Mouse (Mus musculus) macrophage (primary cell): Measurements from ENCODE around the gene Aldh2. TPM values are rescaled to one million over a fixed set of nuclear protein-coding genes. Genes with fewer than 3 reads are reported as not detected.
A peak's percentile ranks its signal among the peaks of the same experiment; 100 is the strongest.
"Not testable (repeated sequence)": the region's sequence is repeated elsewhere in the genome, so short reads cannot be mapped to it uniquely, and the experiment has no call there.

Experiments
- H3K27ac ChIP-seq: fragments of 350-480 bp; formaldehyde crosslinking; 2 replicates; pipeline ENCODE4 v1.9.0; 2021
- H3K36me3 ChIP-seq: fragments of 350-480 bp; formaldehyde crosslinking; 2 replicates; pipeline ENCODE4 v1.9.0; 2021; ENCODE audit errors: inconsistent target
- H3K4me3 ChIP-seq: fragments of 350-480 bp; formaldehyde crosslinking; 2 replicates; pipeline ENCODE4 v1.9.0; 2021; ENCODE audit errors: inconsistent target
- H3K79me2 ChIP-seq: fragments of 350-480 bp; formaldehyde crosslinking; 2 replicates; pipeline ENCODE4 v1.9.0; 2021; ENCODE audit errors: inconsistent target
- WGBS: methylation state at CpG from one replicate; pipeline ENCODE4 v1.1.7; 2026; ENCODE audit warnings: inconsistent platforms; ENCODE audit not compliant: missing documents; 5-methylcytosine and 5-hydroxymethylcytosine counted together
- polyA plus RNA-seq: library from polyadenylated mRNA; stranded (reverse); fragments of 250-400 nt; gene quantifications from 3 replicates; pipeline ENCODE4 v1.2.4, GENCODE M21; 2018; ENCODE audit warnings: inconsistent platforms

Aldh2 gene
- polyA plus RNA-seq, 1 experiment from 2014 or later: 1,134 TPM

DNA sequence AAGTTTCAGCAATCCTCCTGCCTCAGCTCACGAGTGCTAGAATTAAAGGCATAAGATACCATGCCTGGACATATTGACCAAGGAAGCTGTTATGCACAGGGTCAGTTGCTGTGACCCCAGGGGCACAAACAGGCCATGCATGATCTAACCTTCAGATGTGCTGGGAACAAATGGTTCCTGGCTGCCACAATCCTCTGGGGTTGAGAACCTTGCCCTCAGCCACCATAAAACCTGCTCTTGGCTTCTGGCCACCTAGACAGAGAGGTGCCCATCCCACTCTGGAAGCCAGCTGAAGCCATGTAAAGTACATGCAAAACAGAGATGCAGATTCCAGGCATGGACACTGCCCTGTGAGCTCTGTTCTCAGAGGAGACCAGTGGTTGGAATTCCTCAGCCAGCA is 10.2 kb upstream of the Aldh2 start:
- H3K4me3 ChIP-seq, H3K36me3 ChIP-seq, H3K27ac ChIP-seq, H3K79me2 ChIP-seq: not testable (repeated sequence)
- WGBS: no CpG with 5 or more reads among the region's 1 CpGs

DNA sequence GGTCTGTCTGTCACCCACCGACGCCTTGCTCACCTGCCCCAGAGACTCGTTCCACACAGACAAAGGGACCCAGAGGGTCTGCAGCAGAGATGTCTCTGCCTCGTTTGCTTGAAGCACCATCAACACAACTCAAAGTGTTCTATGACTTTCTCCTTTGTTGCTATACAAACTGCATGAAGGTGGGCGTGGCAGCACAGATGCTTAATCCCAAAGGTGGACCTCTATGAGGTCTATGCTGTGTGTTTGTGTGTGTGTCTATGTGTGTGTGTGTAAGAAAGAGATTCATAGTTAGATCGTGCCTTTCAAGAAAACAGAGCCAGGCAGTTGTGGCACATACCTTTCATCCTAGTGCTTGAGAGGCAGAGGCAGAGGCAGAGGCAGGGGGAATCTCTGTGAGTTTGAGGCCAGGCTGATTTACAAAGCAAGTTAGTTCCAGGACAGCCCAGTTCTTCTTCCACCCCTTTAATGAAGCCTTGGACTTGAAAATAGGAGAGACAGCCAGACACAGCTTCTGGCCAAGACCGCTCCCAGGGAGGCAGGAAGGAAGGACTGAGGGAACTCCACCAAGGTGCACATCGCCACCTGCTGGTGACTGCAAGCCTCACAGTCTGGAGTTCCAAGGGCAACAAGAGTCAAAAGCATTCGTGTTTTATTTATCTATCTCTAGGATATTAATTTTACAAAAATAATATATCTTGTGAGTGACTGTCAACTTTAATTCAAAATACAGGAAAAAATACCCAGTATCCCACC is 8.1 kb upstream of the Aldh2 start:
- WGBS: 45% methylated on average over 9 of the region's 9 CpGs
- peak overlapping the region; percentile 9; the same call in 1 of the 2 replicates for H3K4me3 ChIP-seq
- H3K27ac ChIP-seq: peak overlapping the region; percentile 37

DNA sequence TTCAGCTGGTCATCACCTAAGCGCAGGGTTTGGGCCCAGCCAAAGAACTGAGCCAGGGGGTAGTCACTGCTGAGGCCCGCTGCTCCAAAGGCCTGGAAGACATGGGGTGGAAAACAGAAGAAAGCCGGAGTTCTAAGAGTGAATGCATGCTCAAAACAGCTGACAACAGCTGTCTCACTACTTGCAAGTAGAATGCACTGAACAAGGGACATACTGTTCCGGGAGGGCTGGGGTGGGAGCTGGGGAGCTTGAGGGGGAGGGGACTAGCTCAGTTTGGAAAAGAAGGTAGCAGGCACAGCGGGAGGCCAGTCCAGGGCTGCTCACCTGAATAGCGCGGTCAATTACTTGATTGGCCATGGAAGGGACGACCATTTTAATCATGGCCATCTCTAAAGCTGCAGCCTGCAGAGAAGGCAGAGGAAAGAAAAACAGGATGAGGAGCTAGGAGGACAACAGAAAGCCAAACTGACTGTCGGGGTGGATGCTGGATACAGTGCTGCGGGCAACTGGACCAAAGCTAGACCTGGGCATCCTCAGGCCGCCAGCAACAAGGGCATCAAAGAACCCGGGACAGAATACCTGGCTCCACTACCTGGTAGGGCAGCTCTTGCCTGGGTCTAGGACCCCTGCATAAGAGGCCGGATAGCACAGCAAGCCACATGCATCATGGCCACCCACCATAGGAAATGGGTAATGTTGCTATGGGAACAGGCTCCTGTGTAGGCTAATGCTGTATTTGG is 5.4 kb upstream of the Aldh2 start:
- no peaks in the 10 kb centered on the region for H3K36me3 ChIP-seq
- 97% methylated on average over 13 of the region's 13 CpGs for WGBS
- no peak overlapping the region for H3K4me3 ChIP-seq
- H3K27ac ChIP-seq: 0 out of 2 replicates have a peak overlapping the region, but pooled peaks have one; percentile 96
- H3K79me2 ChIP-seq: no peaks in the 10 kb centered on the region

More for the DNA sequence above, 8.1 kb upstream of the Aldh2 start:
- H3K79me2 ChIP-seq: no peaks in the 10 kb centered on the region
- no peaks in the 10 kb centered on the region for H3K36me3 ChIP-seq

DNA sequence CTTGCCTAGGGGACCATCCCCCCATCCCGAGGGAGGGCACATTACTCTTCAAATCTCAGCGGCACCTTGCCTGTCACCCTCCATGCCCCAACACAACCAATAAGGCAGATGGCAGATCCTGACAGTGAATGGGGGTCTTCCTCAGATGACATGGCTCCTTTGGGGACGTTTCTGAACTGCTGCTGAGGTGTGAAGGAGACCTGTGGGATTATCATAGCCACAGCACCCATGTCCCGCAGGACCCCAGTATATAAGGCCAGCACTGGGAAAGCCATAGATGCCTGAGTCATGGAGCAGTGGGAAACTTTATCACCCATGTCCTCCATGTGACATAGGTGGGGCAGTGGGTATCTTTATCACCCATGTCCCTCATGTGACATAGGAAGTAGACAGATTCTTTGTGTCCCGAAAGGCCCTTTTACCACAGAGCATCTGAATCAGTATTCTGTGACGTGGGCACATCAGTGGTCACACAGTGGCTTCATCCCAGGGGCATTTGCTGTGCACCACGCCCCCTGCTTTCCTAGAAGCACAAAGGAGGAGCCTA is 4.4 kb upstream of the Aldh2 start:
- Histone ChIP-seq H3K79me2 (peaks cover 1% of the 10 kb centered on the region; the same call in 1 of the 2 replicates), H3K4me3 (no peak overlapping the region), H3K36me3 (no peaks in the 10 kb centered on the region), H3K27ac (peak overlapping the region; percentile 96)
- whole genome bisulfite sequencing: 87% methylated on average over 7 of the region's 7 CpGs

DNA sequence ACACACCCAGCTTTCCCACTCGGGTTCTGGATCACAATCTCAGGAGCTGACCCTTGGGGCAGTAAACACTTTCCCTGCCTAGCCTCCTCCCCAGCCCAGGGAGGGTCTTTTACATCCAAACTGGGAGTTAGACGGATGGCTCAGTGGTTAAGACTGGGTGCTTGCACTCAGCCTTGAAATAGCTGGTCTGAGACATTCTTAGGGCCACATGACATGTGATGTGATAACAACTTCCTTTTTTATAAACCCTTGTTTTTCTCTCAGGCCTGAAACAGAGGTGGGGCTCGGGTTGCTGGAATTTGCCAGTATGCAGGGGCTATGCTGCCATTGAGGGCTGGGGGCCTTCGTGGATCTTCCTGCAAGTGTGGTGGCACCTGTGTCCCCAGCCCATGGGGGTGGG is 3.7 kb upstream of the Aldh2 start:
- peak overlapping the region; percentile 96 for H3K27ac ChIP-seq
- H3K36me3 ChIP-seq: no peaks in the 10 kb centered on the region
- 33% methylated on average over 4 of the region's 4 CpGs for WGBS
- peaks cover 9% of the 10 kb centered on the region for H3K79me2 ChIP-seq
- H3K4me3 ChIP-seq: no peak overlapping the region

DNA sequence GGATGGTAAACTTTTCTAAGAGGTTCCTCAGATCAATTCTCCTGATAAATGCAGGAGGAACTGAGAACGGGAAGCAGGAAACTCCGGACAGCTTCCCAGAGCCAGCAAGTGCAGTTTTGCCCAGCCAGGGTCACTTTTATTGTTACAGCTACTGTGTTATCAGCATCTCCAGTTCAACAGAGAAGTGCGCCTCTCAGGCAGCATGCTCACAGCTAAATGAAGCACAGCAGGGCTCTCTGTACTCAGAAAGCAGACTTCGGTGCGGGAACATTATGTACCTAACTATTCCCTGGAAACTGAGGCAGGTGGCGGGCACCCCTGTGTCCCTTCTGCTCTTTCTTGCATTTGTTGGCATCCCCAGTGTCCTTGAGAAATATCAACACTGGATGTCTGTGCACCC is 2.6 kb upstream of the Aldh2 start:
- Histone ChIP-seq H3K36me3 (no peaks in the 10 kb centered on the region), H3K4me3 (no peak overlapping the region), H3K27ac (peak overlapping the region; percentile 96), H3K79me2 (peaks cover 20% of the 10 kb centered on the region)
- 61% methylated on average over 6 of the region's 6 CpGs for WGBS

DNA sequence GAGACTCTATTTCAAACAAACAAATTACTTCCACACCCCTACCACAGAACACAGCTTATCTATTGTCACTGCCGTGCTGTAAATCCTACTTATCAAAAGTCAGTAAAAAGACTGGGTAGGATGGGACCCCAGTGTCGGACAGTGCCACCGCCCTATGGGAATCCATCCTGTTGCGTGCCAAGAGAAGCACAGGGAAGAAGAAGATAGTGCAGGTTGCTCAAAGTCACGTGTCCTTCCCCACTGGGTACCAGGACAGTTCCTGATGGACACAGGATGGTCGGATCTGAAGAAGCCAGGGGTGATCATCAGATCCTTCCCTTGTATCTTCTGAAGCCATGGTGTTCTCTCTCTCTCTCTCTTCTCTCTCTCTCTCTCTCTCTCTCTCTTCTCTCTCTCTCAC is 2.1 kb upstream of the Aldh2 start:
- WGBS: 93% methylated on average over 6 of the region's 6 CpGs
- H3K36me3 ChIP-seq: no peaks in the 10 kb centered on the region
- H3K4me3 ChIP-seq: no peak overlapping the region
- peak overlapping the region; percentile 96 for H3K27ac ChIP-seq
- peaks cover 25% of the 10 kb centered on the region for H3K79me2 ChIP-seq

DNA sequence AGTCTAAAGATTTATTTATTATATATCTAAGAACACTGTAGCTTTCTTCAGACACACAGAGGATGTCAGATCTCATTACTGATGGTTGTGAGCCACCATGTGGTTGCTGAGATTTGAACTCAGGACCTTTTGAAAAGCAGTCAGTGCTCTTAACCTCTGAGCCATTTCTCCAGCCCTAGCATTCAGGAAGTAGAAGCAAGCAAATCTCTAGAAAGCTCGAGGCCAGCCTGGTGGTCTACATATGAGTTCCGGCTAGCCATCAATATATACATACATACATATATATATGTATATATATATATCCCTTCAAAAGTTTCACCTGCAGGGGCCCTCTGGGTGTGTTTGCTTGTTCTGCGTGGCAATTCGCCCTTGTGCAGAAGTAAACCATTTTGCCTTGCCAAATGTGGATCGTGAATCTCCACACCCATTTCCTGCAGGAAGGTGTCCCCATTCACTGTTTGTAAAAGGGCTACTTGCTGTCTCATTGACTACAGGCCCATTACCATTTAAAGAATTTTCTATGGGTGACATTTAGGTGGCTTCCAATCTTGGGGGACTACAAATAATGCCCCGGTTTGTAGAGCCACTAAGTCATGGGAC is 1.2 kb upstream of the Aldh2 start:
- Histone ChIP-seq H3K79me2 (peaks cover 34% of the 10 kb centered on the region), H3K36me3 (0 out of 2 replicates have a peak, but pooled peaks cover 7% of the 10 kb centered on the region), H3K4me3 (no peak overlapping the region), H3K27ac (peak overlapping the region; percentile 87)
- 73% methylated on average over 6 of the region's 6 CpGs for WGBS

DNA sequence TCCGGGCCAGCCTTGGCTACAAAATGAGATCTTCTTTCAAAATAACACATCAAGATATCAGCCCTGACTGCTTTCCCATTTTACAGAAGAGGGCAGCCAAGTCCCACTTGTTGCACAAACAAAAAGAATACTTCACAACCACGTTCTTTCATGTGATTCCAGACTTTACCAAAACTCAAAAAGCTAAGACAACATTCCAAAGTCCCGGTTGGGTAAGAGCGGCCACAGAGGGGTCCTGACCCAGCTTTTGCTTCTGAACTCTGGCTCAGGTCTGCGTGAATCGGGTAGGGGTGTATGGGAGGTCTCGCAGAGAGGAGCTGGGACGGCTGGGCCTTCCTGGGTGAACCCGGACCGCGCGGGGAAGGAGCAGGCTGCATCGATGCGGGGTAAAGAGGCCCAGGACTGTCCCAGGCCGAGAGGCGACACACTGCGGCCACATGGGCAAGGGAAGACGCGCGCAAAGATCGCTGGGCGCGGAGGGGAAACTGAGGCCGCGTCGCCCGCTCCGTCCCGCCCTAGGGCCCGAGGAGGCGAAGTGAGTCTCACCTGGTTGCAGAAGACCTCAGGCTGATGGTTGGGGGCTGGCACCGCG is 712 bp downstream of the Aldh2 start:
- H3K4me3 ChIP-seq: peak overlapping the region; percentile 69
- 0 out of 2 replicates have a peak, but pooled peaks cover 8% of the 10 kb centered on the region for H3K36me3 ChIP-seq
- H3K79me2 ChIP-seq: peaks cover 53% of the 10 kb centered on the region
- H3K27ac ChIP-seq: peak overlapping the region; percentile 44
- 2% methylated on average over 30 of the region's 33 CpGs for WGBS

DNA sequence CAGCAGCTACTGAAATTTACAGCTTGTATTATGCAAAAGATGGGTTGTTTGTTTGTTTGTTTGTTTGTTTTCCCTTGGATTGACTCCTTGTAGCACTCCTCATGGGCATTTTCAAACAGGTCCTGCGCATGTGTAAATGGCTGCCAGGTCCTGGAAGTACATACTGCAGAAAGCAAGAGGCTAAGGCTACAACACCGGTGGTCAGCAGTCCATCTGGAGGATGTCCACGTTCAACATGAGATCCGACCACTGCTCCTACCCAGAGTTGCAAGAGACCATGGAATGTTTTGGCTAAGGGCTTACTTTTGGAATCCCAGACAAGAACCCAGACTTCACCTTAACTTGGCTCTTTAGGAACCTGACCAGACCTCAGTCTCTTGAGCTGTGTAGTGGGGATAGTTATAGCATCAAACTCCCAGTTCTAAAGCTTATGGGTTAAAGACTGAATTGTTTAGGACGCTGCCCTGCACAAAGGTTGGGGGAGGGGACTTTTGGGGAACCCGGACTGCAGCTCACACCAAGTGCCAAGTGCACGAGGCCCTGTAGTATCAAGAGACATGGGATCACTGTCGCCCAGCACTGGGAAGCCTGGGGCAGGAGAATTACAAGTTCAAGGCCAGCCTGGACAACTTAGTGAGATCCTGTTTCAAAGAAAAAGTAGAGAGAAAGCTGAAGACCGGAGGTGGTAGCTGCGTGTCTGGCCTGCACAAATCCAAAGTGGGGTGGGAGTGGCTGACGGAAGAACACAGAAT is 1.4 kb downstream of the Aldh2 start:
- WGBS: 28% methylated on average over 11 of the region's 11 CpGs
- peak overlapping the region; percentile 44 for H3K27ac ChIP-seq

DNA sequence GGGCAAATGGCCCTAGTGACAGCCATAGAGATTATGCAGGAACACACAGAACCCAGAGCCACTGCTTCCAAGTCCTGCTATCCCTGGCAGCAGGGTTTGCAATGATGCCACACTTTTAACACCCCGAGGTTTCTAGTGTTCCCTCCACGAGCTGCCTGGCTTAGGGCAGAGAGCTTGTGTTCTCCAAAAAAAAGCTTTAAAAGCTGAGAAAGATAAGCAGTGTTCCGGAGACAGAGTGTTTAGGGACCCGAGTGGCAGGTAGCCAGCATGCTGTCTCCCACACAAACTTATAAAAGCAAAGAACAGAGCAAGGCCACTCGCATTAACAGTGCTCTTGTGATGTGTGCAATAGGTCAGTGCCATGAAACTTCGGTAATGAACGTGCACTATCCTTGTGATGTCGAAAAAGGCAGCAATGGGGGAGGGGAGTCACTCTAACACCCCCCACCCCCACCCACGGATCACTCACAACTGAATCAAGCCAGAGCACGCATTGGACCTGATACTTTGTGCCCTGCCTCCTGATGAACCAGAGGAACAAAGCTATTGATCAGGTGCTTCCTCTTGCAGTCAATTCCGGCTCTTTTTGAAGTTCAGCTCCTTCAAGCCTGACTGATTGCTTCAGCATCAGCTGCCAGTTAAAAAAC is 2.1 kb downstream of the Aldh2 start:
- 36% methylated on average over 11 of the region's 11 CpGs for WGBS
- H3K79me2 ChIP-seq: peaks cover 66% of the 10 kb centered on the region
- H3K36me3 ChIP-seq: 0 out of 2 replicates have a peak, but pooled peaks cover 8% of the 10 kb centered on the region
- H3K27ac ChIP-seq: 0 out of 2 replicates have a peak overlapping the region, but pooled peaks have one; percentile 44
- H3K4me3 ChIP-seq: peak overlapping the region; percentile 69; the same call in 1 of the 2 replicates

More for the DNA sequence above, 1.4 kb downstream of the Aldh2 start:
- peaks cover 60% of the 10 kb centered on the region for H3K79me2 ChIP-seq
- peak overlapping the region; percentile 69 for H3K4me3 ChIP-seq
- 0 out of 2 replicates have a peak, but pooled peaks cover 8% of the 10 kb centered on the region for H3K36me3 ChIP-seq

DNA sequence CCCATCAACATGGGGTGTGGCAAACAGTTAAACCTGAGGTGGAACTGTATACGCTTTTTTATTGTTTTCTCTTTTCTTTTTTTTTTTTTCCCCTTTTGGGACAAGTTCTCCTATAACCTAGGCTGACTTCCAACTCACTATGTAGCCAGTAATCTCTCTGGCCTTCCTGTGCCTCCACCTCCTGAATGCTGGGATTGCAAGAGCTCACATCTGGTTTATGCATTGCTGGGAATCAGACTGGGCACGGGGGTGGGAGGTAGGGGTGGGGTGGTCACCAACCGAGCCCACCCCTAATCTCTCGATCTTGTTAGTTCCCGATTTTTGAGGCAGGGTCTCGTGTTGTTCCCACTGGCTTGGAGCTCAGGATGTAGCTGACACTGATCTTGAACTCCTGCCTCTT is 3.7 kb downstream of the Aldh2 start:
- H3K4me3 ChIP-seq: no peak overlapping the region
- H3K79me2 ChIP-seq: peaks cover 79% of the 10 kb centered on the region
- H3K36me3 ChIP-seq: 0 out of 2 replicates have a peak, but pooled peaks cover 8% of the 10 kb centered on the region
- 87% methylated on average over 5 of the region's 6 CpGs for WGBS
- no peak overlapping the region for H3K27ac ChIP-seq

DNA sequence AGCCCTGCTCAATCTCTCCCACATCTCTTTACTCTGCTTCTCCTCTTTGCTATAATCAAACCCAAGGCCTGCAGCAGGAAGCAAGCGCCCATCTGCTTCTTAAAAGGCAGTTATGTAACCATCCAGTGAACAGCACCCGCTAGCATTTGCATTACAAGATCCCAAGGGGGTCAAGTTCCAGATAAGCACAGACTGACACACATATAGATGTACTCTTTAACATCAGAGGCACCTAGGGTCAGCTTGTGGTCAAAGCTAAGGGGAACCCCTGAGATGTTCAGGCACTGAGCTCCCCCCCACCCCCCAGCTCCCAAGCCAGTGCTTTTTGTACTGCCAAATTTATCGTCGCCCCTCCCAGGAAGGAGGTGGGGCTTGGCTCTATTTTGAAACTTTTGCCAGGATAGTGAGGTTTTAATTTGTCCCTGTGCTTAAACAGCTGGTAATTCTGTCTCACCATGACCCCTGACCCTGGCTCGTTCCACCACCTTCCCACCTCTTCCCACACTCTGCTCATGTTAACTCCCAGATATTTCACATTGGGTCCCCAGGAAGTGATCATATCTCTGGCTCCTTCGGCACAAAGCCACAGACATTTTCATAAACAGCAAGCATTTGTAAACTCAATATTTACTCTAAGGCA is 7.1 kb downstream of the Aldh2 start:
- WGBS: under 1% methylated on average over 6 of the region's 6 CpGs
- Histone ChIP-seq H3K36me3 (0 out of 2 replicates have a peak, but pooled peaks cover 8% of the 10 kb centered on the region), H3K4me3 (peak overlapping the region; percentile 0; the same call in 1 of the 2 replicates), H3K79me2 (peaks cover 94% of the 10 kb centered on the region), H3K27ac (peak overlapping the region; percentile 78)
